Mouse (Mus musculus) heart, embryonic 14.5 days (tissue): ENCODE measurements around the gene Nadk2. TPM values are rescaled to one million over a fixed set of nuclear protein-coding genes. Genes with fewer than 3 reads are reported as not detected.

Source experiments
- ATAC-seq: fragments of 200-750 bp; cut with Nextera tagmentation; 2 replicates; pipeline ENCODE4 v1.8.0; 2017; ENCODE audit warnings: low read depth, moderate TSS enrichment; ENCODE audit not compliant: insufficient number of reproducible peaks, insufficient read depth, low FRiP score
- H3K27ac ChIP-seq, 2 experiments: fragments of 200-500 bp in 1 of 2; fragments of 300-500 bp in 1 of 2; sonication (generic) in 1 of 2; replicated peaks in 1 of 2; 2 replicates each; pipeline ENCODE4 v1.5.1; 2012 to 2014; ENCODE audit warnings: low read depth in 2 of 2, low read length in 2 of 2, control low read depth in 1 of 2, mild to moderate bottlenecking in 1 of 2, mixed read lengths in 1 of 2; ENCODE audit not compliant: control insufficient read depth in 1 of 2, insufficient read depth in 1 of 2
- H3K27me3 ChIP-seq: fragments of 300-500 bp; sonication (generic); 2 replicates; pipeline ENCODE4 v1.6.1; 2014; ENCODE audit warnings: mild to moderate bottlenecking, low read length, control low read depth; ENCODE audit not compliant: control insufficient read depth, insufficient read depth
- H3K36me3 ChIP-seq: fragments of 300-500 bp; sonication (generic); 2 replicates; pipeline ENCODE4 v1.6.1; 2014; ENCODE audit warnings: mild to moderate bottlenecking, control low read depth, low read length, mixed read lengths; ENCODE audit not compliant: control insufficient read depth, insufficient read depth
- H3K4me1 ChIP-seq, 2 experiments: fragments of 200-500 bp in 1 of 2; fragments of 300-500 bp in 1 of 2; sonication (generic) in 1 of 2; 2 replicates each; pipeline ENCODE4 v1.6.1; 2012 to 2014; ENCODE audit warnings: low read length in 2 of 2, control low read depth in 1 of 2, mixed read lengths in 1 of 2; ENCODE audit not compliant: control insufficient read depth in 2 of 2, insufficient read depth in 2 of 2
- H3K4me2 ChIP-seq: fragments of 300-500 bp; sonication (generic); 2 replicates; pipeline ENCODE4 v1.6.1; 2014; ENCODE audit warnings: mild to moderate bottlenecking, low read length
- H3K4me3 ChIP-seq, 2 experiments: fragments of 200-500 bp in 1 of 2; fragments of 300-500 bp in 1 of 2; sonication (generic) in 1 of 2; 2 replicates each; pipeline ENCODE4 v1.5.1; 2012 to 2014; ENCODE audit warnings: low read length in 2 of 2, mild to moderate bottlenecking in 2 of 2, control low read depth in 1 of 2, low read depth in 1 of 2, moderate library complexity in 1 of 2; ENCODE audit not compliant: control insufficient read depth in 1 of 2, insufficient read depth in 1 of 2
- H3K9ac ChIP-seq: fragments of 300-500 bp; sonication (generic); 2 replicates; pipeline ENCODE4 v1.6.1; 2014; ENCODE audit warnings: mild to moderate bottlenecking, low read length
- H3K9me3 ChIP-seq: fragments of 300-500 bp; sonication (generic); 2 replicates; pipeline ENCODE4 v1.6.1; 2016; ENCODE audit warnings: low read length, control low read depth; ENCODE audit not compliant: control insufficient read depth
- WGBS: fragments of 180-500 bp; shearing (Covaris S2); extraction: QIAGEN DNeasy Blood & Tissue Kit; methylation state at CpG from one replicate; pipeline ENCODE4 v1.1.7; 2014; 5-methylcytosine and 5-hydroxymethylcytosine counted together
- polyA plus RNA-seq: library from polyadenylated mRNA; unstranded; fragments of >200 nt; fragmentation: Nextera tagmentation; extraction: Ambion mirVana; gene quantifications from 2 replicates; pipeline ENCODE4 v1.2.1, GENCODE M21; 2014

Nadk2 gene
- polyA plus RNA-seq, 1 experiment from 2014 or later, result 61.2 TPM

- Histone ChIP-seq H3K4me2 (no peak overlapping the region), H3K4me3 (no peak overlapping the region), H3K9me3 (no peaks in the 10 kb centered on the region), H3K27ac (no peak overlapping the region), H3K9ac (no peak overlapping the region), H3K4me1 (no peaks in the 10 kb centered on the region), H3K36me3 (peaks cover 88% of the 10 kb centered on the region), H3K27me3 (no peaks in the 10 kb centered on the region)
- 84% methylated on average over 13 of the region's 13 CpGs for WGBS
- ATAC-seq, result no peak
These were observed 35.4 kb downstream of the Nadk2 start for GRCm38 (mm10) chr15:9106303-9107074.

GRCm38 (mm10) chr15:9110526-9111347, 39.7 kb downstream of the Nadk2 start:
- Histone ChIP-seq H3K4me3 (no peak overlapping the region), H3K27ac (no peak overlapping the region), H3K9ac (no peak overlapping the region), H3K4me1 (no peaks in the 10 kb centered on the region; a peak in 1 of 4 replicates), H3K4me2 (no peak overlapping the region), H3K27me3 (no peaks in the 10 kb centered on the region), H3K9me3 (no peaks in the 10 kb centered on the region), H3K36me3 (peaks cover 88% of the 10 kb centered on the region)
- ATAC-seq, result no peak
- WGBS, result 83% methylated on average over 6 of the region's 6 CpGs

DNA sequence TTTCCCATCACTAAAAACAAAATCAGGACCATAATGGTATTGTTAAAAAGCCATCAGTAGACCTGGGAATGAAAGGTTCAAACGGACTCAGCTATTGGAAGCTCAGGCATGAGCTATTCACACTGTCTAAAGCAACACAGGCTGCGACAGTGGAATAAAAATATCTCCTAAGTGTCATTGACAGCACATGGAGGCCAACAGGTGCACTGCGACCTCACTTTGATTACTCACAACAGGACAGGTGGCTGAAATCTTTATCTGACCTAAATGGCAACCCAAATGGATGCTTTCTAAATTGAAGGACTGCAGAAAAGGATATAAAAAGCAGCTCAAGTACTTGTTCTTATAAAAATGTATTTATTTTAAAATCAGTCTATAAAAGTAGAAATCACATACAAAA, 40.6 kb downstream of the Nadk2 start:
- ATAC-seq, result no peak
- Histone ChIP-seq H3K4me1 (no peaks in the 10 kb centered on the region; a peak in 1 of 4 replicates), H3K27ac (no peak overlapping the region), H3K4me2 (no peak overlapping the region), H3K4me3 (no peak overlapping the region), H3K9ac (no peak overlapping the region), H3K36me3 (peaks cover 88% of the 10 kb centered on the region), H3K9me3 (no peaks in the 10 kb centered on the region), H3K27me3 (no peaks in the 10 kb centered on the region)
- WGBS, result 55% methylated on average over 3 of the region's 3 CpGs

GRCm38 (mm10) chr15:9113556-9113955, 42.5 kb downstream of the Nadk2 start:
- H3K36me3 ChIP-seq, result peaks cover 90% of the 10 kb centered on the region
- no peak for ATAC-seq
- no peak overlapping the region for H3K4me2 ChIP-seq
- WGBS, result 60% methylated on average over 9 of the region's 9 CpGs
- H3K4me3 ChIP-seq, result no peak overlapping the region
- no peaks in the 10 kb centered on the region for H3K9me3 ChIP-seq
- H3K27me3 ChIP-seq, result no peaks in the 10 kb centered on the region
- no peaks in the 10 kb centered on the region; a peak in 1 of 4 replicates for H3K4me1 ChIP-seq
- no peak overlapping the region for H3K27ac ChIP-seq
- H3K9ac ChIP-seq, result no peak overlapping the region

DNA sequence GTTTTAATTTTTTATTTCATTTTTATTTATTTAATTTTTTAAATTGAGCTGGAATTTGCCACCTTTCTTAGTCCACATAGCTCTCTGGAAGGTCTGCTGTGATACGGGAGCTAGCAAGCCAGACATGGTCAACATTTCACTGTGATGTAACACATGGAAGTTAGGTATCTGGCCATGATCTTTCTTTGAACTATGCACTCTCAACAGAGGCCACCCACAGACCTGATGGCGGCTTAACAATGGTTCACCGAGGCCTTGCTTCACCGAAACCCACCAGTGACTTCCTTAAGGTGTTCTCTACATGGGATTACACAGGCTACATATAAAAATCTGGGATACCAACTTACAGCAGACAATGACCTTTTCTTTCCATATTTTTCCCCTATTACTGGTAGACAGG, 43.1 kb downstream of the Nadk2 start:
- Histone ChIP-seq H3K27ac (no peak overlapping the region), H3K9me3 (no peaks in the 10 kb centered on the region), H3K36me3 (peaks cover 91% of the 10 kb centered on the region), H3K4me1 (no peaks in the 10 kb centered on the region; a peak in 1 of 4 replicates), H3K27me3 (no peaks in the 10 kb centered on the region), H3K4me2 (no peak overlapping the region), H3K9ac (no peak overlapping the region), H3K4me3 (no peak overlapping the region)
- no peak for ATAC-seq
- WGBS, result 85% methylated on average over 4 of the region's 4 CpGs

DNA sequence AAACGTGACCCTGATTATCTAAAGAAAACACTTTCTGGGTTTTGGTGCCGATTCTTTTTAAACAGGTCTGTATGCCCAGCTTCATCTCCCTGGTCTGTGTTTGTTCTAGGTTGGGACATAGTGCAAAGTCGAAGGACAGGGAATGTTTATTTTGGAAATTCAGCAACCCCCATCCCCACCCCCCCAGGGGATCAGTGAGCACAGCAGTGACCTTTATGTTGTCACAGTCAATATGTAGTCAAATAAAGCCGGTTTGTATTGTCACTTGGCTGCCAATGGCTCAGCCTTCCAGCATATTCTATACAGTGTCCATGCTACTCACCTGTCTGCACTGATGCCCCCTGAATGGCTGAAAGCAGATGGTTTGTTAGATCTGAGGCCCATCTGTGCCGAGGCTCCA, 43.5 kb downstream of the Nadk2 start:
- 65% methylated on average over 5 of the region's 5 CpGs for WGBS
- H3K36me3 ChIP-seq, result peaks cover 92% of the 10 kb centered on the region
- no peaks in the 10 kb centered on the region for H3K9me3 ChIP-seq
- no peak for ATAC-seq
- H3K4me1 ChIP-seq, result no peaks in the 10 kb centered on the region; a peak in 1 of 4 replicates
- no peak overlapping the region for H3K4me2 ChIP-seq
- H3K9ac ChIP-seq, result no peak overlapping the region
- no peak overlapping the region for H3K27ac ChIP-seq
- H3K27me3 ChIP-seq, result no peaks in the 10 kb centered on the region
- no peak overlapping the region for H3K4me3 ChIP-seq

DNA sequence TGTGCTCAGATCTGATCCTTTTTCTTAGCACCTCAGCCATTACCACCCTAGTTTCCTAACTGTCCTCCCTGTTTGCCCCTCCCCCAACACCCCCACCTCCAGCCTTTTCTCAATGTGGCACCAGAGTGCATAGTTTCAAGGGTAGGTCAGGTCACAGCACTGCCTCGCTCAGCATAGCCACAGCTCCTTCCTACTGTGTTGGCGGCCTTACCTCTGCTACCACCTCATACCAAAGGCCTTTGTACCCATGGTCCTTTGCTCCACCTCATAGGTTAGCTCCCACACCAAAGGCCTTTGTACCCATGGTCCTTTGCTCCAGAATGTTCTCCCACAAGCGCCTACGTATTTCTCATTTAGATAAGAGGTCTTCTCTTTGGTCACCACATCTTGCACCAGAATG, 47.8 kb downstream of the Nadk2 start:
- no peak for ATAC-seq
- Histone ChIP-seq H3K4me1 (no peaks in the 10 kb centered on the region), H3K4me3 (no peak overlapping the region), H3K27me3 (no peaks in the 10 kb centered on the region), H3K9ac (no peak overlapping the region), H3K4me2 (no peak overlapping the region), H3K36me3 (peaks cover 98% of the 10 kb centered on the region), H3K27ac (no peak overlapping the region), H3K9me3 (no peaks in the 10 kb centered on the region)
- 76% methylated on average over 4 of the region's 4 CpGs for WGBS
